Mouse (Mus musculus) ES-E14 (cell line): ENCODE measurements around the gene Gaa.

ENCODE experiments used
- MAFK ChIP-seq: IDR thresholded peaks from 2 replicates; pipeline ENCODE4 v1.6.1; 2014; ENCODE audit warnings: mild to moderate bottlenecking, low read depth, low read length, inconsistent platforms; ENCODE audit not compliant: insufficient read depth
- ZC3H11A ChIP-seq: IDR thresholded peaks from 2 replicates; pipeline ENCODE4 v1.6.1; 2012; ENCODE audit warnings: low read depth, mild to moderate bottlenecking, inconsistent platforms, low read length, borderline replicate concordance
- ZNF384 ChIP-seq: IDR thresholded peaks from 2 replicates; pipeline ENCODE4 v1.6.1; 2012; ENCODE audit warnings: low read depth, low read length, inconsistent platforms

DNA sequence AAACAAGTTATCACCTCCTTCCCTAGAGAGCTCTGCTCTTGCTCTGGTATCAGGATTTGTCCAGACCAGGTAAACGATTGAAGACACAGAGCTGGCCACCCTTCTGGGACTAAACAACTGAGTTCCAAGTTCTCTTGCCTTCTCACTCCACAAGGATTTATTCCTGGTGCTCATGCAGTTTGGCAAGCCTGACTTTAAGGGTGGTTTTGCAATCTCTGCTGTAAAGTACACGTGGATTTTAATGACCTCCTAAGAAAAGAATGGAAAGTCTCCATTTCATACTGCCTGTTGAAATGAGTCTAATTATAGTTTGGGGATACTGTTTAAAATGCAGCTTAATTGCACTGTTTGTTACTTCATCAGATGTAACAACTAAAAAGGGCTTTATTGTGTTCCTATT is 33.3 kb downstream of the Gaa start:
- TF ChIP-seq ZNF384 (no peak), MAFK (no peak), ZC3H11A (no peak)
